32 mouse cellular contexts compared by ENCODE assay signal in genomic region chr9:82877078-82877477, GRCm38 (mm10). TPM values are rescaled to one million over a fixed set of nuclear protein-coding genes. Genes with fewer than 3 reads are reported as not detected.
DNase-seq lines count a peak whose midpoint lies in the region; ATAC-seq and TF ChIP-seq lines count a peak whose summit lies in the region.
"Had no signal": no experiment of that assay in that cellular context is flagged by ENCODE, and none has a peak within 500 bp of the region (broad histone marks: within the 10 kb centered on the region; RNA-seq: fewer than 3 reads in every experiment).

No protein-coding gene starts in this region.

- H3K4me2 ChIP-seq in intestine, embryonic 16.5 days (ENCODE audit: low read depth, low read length), result no peak overlapping the region
- H3K4me2 ChIP-seq: embryonic facial prominence, embryonic 13.5 days; forebrain, embryonic 13.5 days; heart, embryonic 12.5 days; heart, embryonic 15.5 days; hindbrain, embryonic 13.5 days had no signal

- H3K27ac ChIP-seq in liver, adult 2 months (replicated peaks; ENCODE audit: insufficient read depth, low read depth, low read length), result no peak overlapping the region
- H3K27ac ChIP-seq in intestine, embryonic 16.5 days (ENCODE audit: low read length), result no peak overlapping the region
- H3K27ac ChIP-seq: embryonic facial prominence, embryonic 10.5 days; embryonic facial prominence, embryonic 13.5 days; forebrain, embryonic 10.5 days; forebrain, embryonic 13.5 days; heart, embryonic 15.5 days; hindbrain, embryonic 10.5 days; hindbrain, embryonic 13.5 days; hindbrain, postnatal 0 days had no signal

- 38% methylated on average over 1 of the region's 1 CpGs for WGBS in liver, adult 2 months
- 80% methylated on average over 1 of the region's 1 CpGs for WGBS in intestine, embryonic 16.5 days

- H3K27me3 ChIP-seq in liver, adult 2 months (ENCODE audit: control insufficient read depth, insufficient read depth, low read length), result no peaks in the 10 kb centered on the region
- no peaks in the 10 kb centered on the region for H3K27me3 ChIP-seq in intestine, embryonic 16.5 days (replicated peaks; ENCODE audit: control insufficient read depth, insufficient read depth, low read length)
- H3K27me3 ChIP-seq: embryonic facial prominence, embryonic 13.5 days; forebrain, embryonic 13.5 days; heart, embryonic 12.5 days; heart, embryonic 15.5 days; hindbrain, embryonic 13.5 days; Patski had no signal

- H3K4me3 ChIP-seq in liver, adult 2 months (ENCODE audit: insufficient read depth, low read depth, low read length), result no peak overlapping the region
- H3K4me3 ChIP-seq in intestine, embryonic 16.5 days (ENCODE audit: low read length), result no peak overlapping the region
- H3K4me3 ChIP-seq: embryonic facial prominence, embryonic 10.5 days; embryonic facial prominence, embryonic 13.5 days; erythroblast, embryonic 14.5 days; forebrain, embryonic 10.5 days; forebrain, embryonic 13.5 days; heart, embryonic 12.5 days; heart, embryonic 15.5 days; hindbrain, embryonic 10.5 days; hindbrain, embryonic 13.5 days had no signal

- TF ChIP-seq CTCF in liver, adult 2 months (IDR thresholded peaks at IDR 0.05; ENCODE audit: low read depth, low read length), result no peak

- no peaks in the 10 kb centered on the region for H3K9me3 ChIP-seq in intestine, embryonic 16.5 days (ENCODE audit: control insufficient read depth, low read length)
- H3K9me3 ChIP-seq: embryonic facial prominence, embryonic 10.5 days; embryonic facial prominence, embryonic 13.5 days; forebrain, embryonic 10.5 days; forebrain, embryonic 13.5 days; heart, embryonic 12.5 days; heart, embryonic 15.5 days; hindbrain, embryonic 10.5 days; hindbrain, embryonic 13.5 days had no signal

- no peaks in the 10 kb centered on the region for H3K4me1 ChIP-seq in liver, adult 2 months (ENCODE audit: control insufficient read depth, insufficient read depth, low read length)
- no peaks in the 10 kb centered on the region for H3K4me1 ChIP-seq in intestine, embryonic 16.5 days (ENCODE audit: control insufficient read depth, insufficient read depth, low read length)
- H3K4me1 ChIP-seq: embryonic facial prominence, embryonic 10.5 days; embryonic facial prominence, embryonic 13.5 days; forebrain, embryonic 10.5 days; forebrain, embryonic 13.5 days; heart, embryonic 12.5 days; heart, embryonic 15.5 days; hindbrain, embryonic 10.5 days; hindbrain, embryonic 13.5 days had no signal

- no peak for TF ChIP-seq POLR2A in liver, adult 2 months (IDR thresholded peaks at IDR 0.05; ENCODE audit: extremely low read depth, insufficient read depth, low read length)

- H3K36me3 ChIP-seq in liver, adult 2 months (ENCODE audit: control insufficient read depth, insufficient read depth, low read length), result peaks cover 44% of the 10 kb centered on the region
- peaks cover 17% of the 10 kb centered on the region for H3K36me3 ChIP-seq in intestine, embryonic 16.5 days (ENCODE audit: control insufficient read depth, insufficient read depth, low read length)

- no peaks in the 10 kb centered on the region; the same call in 1 of the 2 replicates for H3K79me2 ChIP-seq in liver, adult 2 months (ENCODE audit: control insufficient read depth, insufficient read depth, low read length)

- H3K9ac ChIP-seq in liver, adult 2 months (ENCODE audit: low read depth, low read length), result no peak overlapping the region
- H3K9ac ChIP-seq in intestine, embryonic 16.5 days (ENCODE audit: low read depth, low read length), result no peak overlapping the region
- H3K9ac ChIP-seq: embryonic facial prominence, embryonic 13.5 days; forebrain, embryonic 13.5 days; heart, embryonic 12.5 days; heart, embryonic 15.5 days; hindbrain, embryonic 13.5 days had no signal

- DNase-seq in liver, adult 2 months (ENCODE audit: extremely low read depth, low read depth, low spot score), result peak; percentile 21
- no peak for DNase-seq in liver
- peak; percentile 15 for DNase-seq in 3T3-L1 (ENCODE audit: low read depth, low spot score)
- DNase-seq in Muller cell, postnatal 12 days (ENCODE audit: inconsistent ontology term), result peak; percentile 79
- DNase-seq in urinary bladder, adult 18-20 months (ENCODE audit: low spot score in 2 of 2), result no peak
- no peak for DNase-seq in urinary bladder, postnatal 10 days (ENCODE audit: low spot score)
- DNase-seq in T-cell, adult 2 months (ENCODE audit: low spot score), result no peak
- DNase-seq: adrenal gland, adult 2 months; adrenal gland, postnatal 14 days; cerebellum, adult 11-12 months; cerebellum, adult 8-10 months; cerebellum, postnatal 10 days; cerebellum, postnatal 36 days; embryo, embryonic 11 days; gastrocnemius, postnatal 25 days; heart, adult 18-20 months; heart, postnatal 10 days; heart, postnatal 36 days had no signal

- ATAC-seq in intestine, embryonic 16.5 days, result peak; percentile 87
- ATAC-seq: forebrain, embryonic 13.5 days; forebrain, embryonic 16.5 days; hindbrain, postnatal 0 days; inflammation-experienced regulatory T-cells, adult 6 months; Patski had no signal

RNA-seq across cellular contexts. Expression of gene Irak1bp1, which starts 47.7 kb away (rescaled TPM):
- total RNA-seq in liver, adult 2 months (2014; rRNA removed), result 1.6 and 2.1 TPM in 2 replicates
- 0.91 and 1.3 TPM in 2 replicates for polyA plus RNA-seq in liver, adult 2 months (2012; rRNA removed)
- 8.6 and 9.2 TPM in 2 replicates for polyA plus RNA-seq in intestine, embryonic 16.5 days (2015; fragmentation: Nextera tagmentation; extraction: Ambion mirVana)
- polyA plus RNA-seq: erythroblast, embryonic 14.5 days had no signal

Comparison
In these comparisons a context has a peak if more than half of its experiments do, and no peak if none do; other contexts are left out.
1. DNase-seq: peak in liver, adult 2 months (single experiment), 3T3-L1 (single experiment) and Muller cell, postnatal 12 days (single experiment); none in liver (single experiment), urinary bladder, adult 18-20 months (0 of 2), urinary bladder, postnatal 10 days (single experiment) and T-cell, adult 2 months (single experiment).